Mouse (Mus musculus) lung, postnatal 0 days (tissue): Measurements from ENCODE around the gene Akna.

Source experiments
- CTCF ChIP-seq: IDR thresholded peaks from 2 replicates; pipeline ENCODE4 v1.5.1; 2016; ENCODE audit warnings: antibody characterized with exemption, mild to moderate bottlenecking
- EP300 ChIP-seq: IDR thresholded peaks from 2 replicates; pipeline ENCODE4 v1.6.1; 2016; ENCODE audit warnings: antibody characterized with exemption, mild to moderate bottlenecking, control low read depth

DNA sequence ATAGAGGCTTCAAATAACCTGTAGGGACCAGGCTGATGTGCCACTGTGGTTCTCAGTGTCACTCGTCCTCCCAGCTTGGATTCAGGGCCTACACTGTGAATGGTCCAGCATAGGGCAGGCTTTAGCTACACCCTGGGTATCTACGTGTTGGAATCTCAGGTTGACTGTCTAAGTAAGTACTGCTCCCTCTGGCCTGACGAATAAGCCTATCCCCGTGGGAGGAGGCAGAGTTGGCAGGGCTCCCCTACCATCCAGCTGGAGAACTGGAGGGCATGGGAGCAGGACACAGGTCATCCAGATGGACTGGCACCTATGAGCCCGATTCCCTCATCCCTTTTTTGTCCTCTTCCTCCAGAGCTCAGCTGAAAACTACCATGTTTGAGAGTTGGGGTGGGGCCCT is 34.8 kb upstream of the Akna start:
- TF ChIP-seq CTCF: no peak
- no peak for TF ChIP-seq EP300
